Mouse (Mus musculus): ENCODE measurements around the gene Bank1.

Gene Bank1

GRCm38 (mm10) chr3:136252820-136253219, 73.0 kb downstream of the Bank1 start:
- no peak for DNase-seq (ENCODE audit: low spot score)

GRCm38 (mm10) chr3:136251578-136251977, 74.3 kb downstream of the Bank1 start:
- DNase-seq (ENCODE audit: low spot score), result no peak

GRCm38 (mm10) chr3:136247331-136247730, 78.5 kb downstream of the Bank1 start:
- DNase-seq (ENCODE audit: low spot score), result no peak

- no peak for DNase-seq (ENCODE audit: low spot score)
These were observed 80.9 kb downstream of the Bank1 start for GRCm38 (mm10) chr3:136244931-136245330.

GRCm38 (mm10) chr3:136238790-136239189, 87.1 kb downstream of the Bank1 start:
- no peak for DNase-seq (ENCODE audit: low spot score)

- DNase-seq (ENCODE audit: low spot score), result no peak
These were observed 92.4 kb downstream of the Bank1 start for GRCm38 (mm10) chr3:136233507-136233906.

GRCm38 (mm10) chr3:136230602-136231151, 95.2 kb downstream of the Bank1 start:
- DNase-seq (ENCODE audit: low spot score), result no peak

- no peak for DNase-seq (ENCODE audit: low spot score)
These were observed 136.1 kb downstream of the Bank1 start for GRCm38 (mm10) chr3:136189661-136190228.

GRCm38 (mm10) chr3:136186548-136187113, 139.2 kb downstream of the Bank1 start:
- no peak for DNase-seq (ENCODE audit: low spot score)

- DNase-seq (ENCODE audit: low spot score), result no peak
These were observed 154.2 kb downstream of the Bank1 start for GRCm38 (mm10) chr3:136171631-136172030.

GRCm38 (mm10) chr3:136168071-136168470, 157.8 kb downstream of the Bank1 start:
- DNase-seq (ENCODE audit: low spot score), result no peak

GRCm38 (mm10) chr3:136166671-136167070, 159.2 kb downstream of the Bank1 start:
- no peak for DNase-seq (ENCODE audit: low spot score)

- no peak for DNase-seq (ENCODE audit: low spot score)
These were observed 159.9 kb downstream of the Bank1 start for GRCm38 (mm10) chr3:136166033-136166361.

GRCm38 (mm10) chr3:136165167-136166032, 160.5 kb downstream of the Bank1 start:
- no peak for DNase-seq (ENCODE audit: low spot score)

- no peak for DNase-seq (ENCODE audit: low spot score)
These were observed 167.8 kb downstream of the Bank1 start for GRCm38 (mm10) chr3:136158059-136158458.

GRCm38 (mm10) chr3:136155555-136155954, 170.3 kb downstream of the Bank1 start:
- DNase-seq (ENCODE audit: low spot score), result no peak

- no peak for DNase-seq (ENCODE audit: low spot score)
These were observed 175.0 kb downstream of the Bank1 start for GRCm38 (mm10) chr3:136150886-136151285.

GRCm38 (mm10) chr3:136147166-136147565, 178.7 kb downstream of the Bank1 start:
- DNase-seq (ENCODE audit: low spot score), result no peak

GRCm38 (mm10) chr3:136132013-136132412, 193.9 kb downstream of the Bank1 start:
- no peak for DNase-seq (ENCODE audit: low spot score)

- no peak for DNase-seq (ENCODE audit: low spot score)
These were observed 210.2 kb downstream of the Bank1 start for GRCm38 (mm10) chr3:136115478-136116215.

GRCm38 (mm10) chr3:136109411-136110139, 216.3 kb downstream of the Bank1 start:
- no peak for DNase-seq (ENCODE audit: low spot score)

GRCm38 (mm10) chr3:136106452-136106851, 219.4 kb downstream of the Bank1 start:
- DNase-seq (ENCODE audit: low spot score), result no peak
